Comparison of ENCODE assay signal across 9 mouse cellular contexts in the genomic region with DNA sequence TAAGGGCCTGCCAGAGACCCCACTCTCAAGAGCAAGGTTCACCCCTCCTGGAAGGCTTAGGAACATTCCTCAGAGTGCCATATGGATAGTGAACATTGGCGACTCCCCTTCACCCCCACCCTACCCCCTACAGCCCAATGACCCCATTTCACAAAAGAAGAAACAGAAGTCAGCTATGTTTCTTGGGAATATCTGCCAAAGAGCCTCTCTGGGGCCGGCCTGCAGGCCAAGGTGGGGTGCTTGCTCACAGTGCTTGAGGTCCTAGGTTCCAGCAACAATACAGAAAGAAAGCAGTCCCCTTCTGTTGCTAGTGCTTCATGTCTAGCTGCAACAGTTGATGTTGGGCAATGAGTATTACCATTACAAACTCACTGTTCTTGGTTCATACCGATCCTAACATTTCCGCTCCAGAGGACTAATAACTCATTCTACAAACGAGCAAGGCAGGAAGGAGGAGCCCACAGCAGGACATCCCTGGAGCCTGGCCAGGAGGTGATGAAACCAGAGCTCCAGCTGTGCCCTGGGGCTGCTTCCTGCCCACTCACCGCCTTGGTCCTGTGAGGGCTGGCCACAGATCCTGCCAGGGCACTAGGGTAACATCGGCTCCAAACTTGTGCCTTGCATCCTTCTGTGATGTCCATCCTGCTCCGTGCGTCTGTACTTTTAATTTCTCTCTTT. TPM values are rescaled to one million over a fixed set of nuclear protein-coding genes. Genes with fewer than 3 reads are reported as not detected.
A peak's percentile ranks its signal among the peaks of the same experiment; 100 is the strongest.
DNase-seq lines count a peak whose midpoint lies in the region; ATAC-seq lines count a peak whose summit lies in the region.
"Had no signal": no experiment of that assay in that cellular context is flagged by ENCODE, and none has a peak within 500 bp of the region (broad histone marks: within the 10 kb centered on the region; RNA-seq: fewer than 3 reads in every experiment).

No protein-coding gene starts in this region.

- no peak overlapping the region for H3K4me3 ChIP-seq in kidney, embryonic 15.5 days (replicated peaks)

- H3K4me1 ChIP-seq in kidney, embryonic 15.5 days = peaks cover 51% of the 10 kb centered on the region

- peaks cover 9% of the 10 kb centered on the region for H3K36me3 ChIP-seq in kidney, embryonic 15.5 days

- peak; percentile 95 for DNase-seq in heart, adult 11 months
- no peak for DNase-seq in heart, adult 9 months (ENCODE audit: low spot score in 2 of 2)
- peak; percentile 84 for DNase-seq in 3134 (ENCODE audit: extremely low read depth, insufficient read length, low spot score)
- peak; percentile 78 for DNase-seq in cerebellum, adult 11-12 months
- DNase-seq in testis, postnatal 14 days (ENCODE audit: low spot score) = peak; percentile 59
- DNase-seq in embryo, embryonic 10 days (ENCODE audit: low spot score) = no peak

- no peaks in the 10 kb centered on the region for H3K9me3 ChIP-seq in kidney, embryonic 15.5 days (replicated peaks)

- no peak overlapping the region for H3K9ac ChIP-seq in kidney, embryonic 15.5 days

- H3K27ac ChIP-seq in kidney, embryonic 15.5 days = peak overlapping the region; percentile 65; the same call in 1 of the 2 replicates

- WGBS in kidney, embryonic 15.5 days = 38% methylated on average over 9 of the region's 9 CpGs

- H3K27me3 ChIP-seq in kidney, embryonic 15.5 days = no peaks in the 10 kb centered on the region
- H3K27me3 ChIP-seq: CH12.LX had no signal

- ATAC-seq in kidney, embryonic 15.5 days (replicated peaks; ENCODE audit: low FRiP score) = no peak
- ATAC-seq in erythroblast, adult 5-6 weeks (replicated peaks; ENCODE audit: low FRiP score, poor library complexity, severe bottlenecking) = no peak

- 0 out of 2 replicates have a peak overlapping the region, but pooled peaks have one; percentile 28 for H3K4me2 ChIP-seq in kidney, embryonic 15.5 days

RNA-seq across cellular contexts. Expression of a gene that starts 3.6 kb away (rescaled TPM):
- polyA plus RNA-seq in kidney, embryonic 15.5 days (2015; fragmentation: Nextera tagmentation; extraction: Ambion mirVana) = 9.0 and 9.7 TPM in 2 replicates
- total RNA-seq in erythroblast, adult 5-6 weeks (2015; ENCODE audit: low replicate concordance) = 0.84 and 1.7 TPM in 2 replicates
- not detected in 2 replicates for total RNA-seq in erythroblast, adult 5-6 weeks (2017; ENCODE audit: low replicate concordance)

RNA-seq across cellular contexts. Expression of a gene that starts 3.7 kb away (rescaled TPM):
- polyA plus RNA-seq in kidney, embryonic 15.5 days (2015; fragmentation: Nextera tagmentation; extraction: Ambion mirVana) = 8.8 and 9.3 TPM in 2 replicates
- total RNA-seq in erythroblast, adult 5-6 weeks (2015; ENCODE audit: low replicate concordance) = 9.0 TPM in 1 of 2 replicates, not detected in the other
- total RNA-seq in erythroblast, adult 5-6 weeks (2017; ENCODE audit: low replicate concordance) = 2.0 and 2.8 TPM in 2 replicates

RNA-seq across cellular contexts. Expression of a gene that starts 39.3 kb away (rescaled TPM):
- polyA plus RNA-seq in kidney, embryonic 15.5 days (2015; fragmentation: Nextera tagmentation; extraction: Ambion mirVana) = 19.1 and 20.4 TPM in 2 replicates
- 15.8 and 29.5 TPM in 2 replicates for total RNA-seq in erythroblast, adult 5-6 weeks (2015; ENCODE audit: low replicate concordance)
- total RNA-seq in erythroblast, adult 5-6 weeks (2017; ENCODE audit: low replicate concordance) = 31.0 and 43.9 TPM in 2 replicates

Comparison
In these comparisons a context has a peak if more than half of its experiments do, and no peak if none do; other contexts are left out.
1. DNase-seq: peak in heart, adult 11 months (single experiment), 3134 (single experiment), cerebellum, adult 11-12 months (single experiment) and testis, postnatal 14 days (single experiment); none in heart, adult 9 months (0 of 2) and embryo, embryonic 10 days (single experiment).